Mouse (Mus musculus) stomach, postnatal 0 days (tissue): ENCODE data around the gene Immp2l.

ENCODE experiments used
- CTCF ChIP-seq: IDR thresholded peaks from 2 replicates; pipeline ENCODE4 v1.5.1; 2016; ENCODE audit warnings: antibody characterized with exemption, low read depth, mild to moderate bottlenecking, moderate library complexity
- EP300 ChIP-seq: optimal IDR thresholded peaks from 2 replicates; pipeline ENCODE3; 2016; ENCODE audit warnings: antibody characterized with exemption

DNA sequence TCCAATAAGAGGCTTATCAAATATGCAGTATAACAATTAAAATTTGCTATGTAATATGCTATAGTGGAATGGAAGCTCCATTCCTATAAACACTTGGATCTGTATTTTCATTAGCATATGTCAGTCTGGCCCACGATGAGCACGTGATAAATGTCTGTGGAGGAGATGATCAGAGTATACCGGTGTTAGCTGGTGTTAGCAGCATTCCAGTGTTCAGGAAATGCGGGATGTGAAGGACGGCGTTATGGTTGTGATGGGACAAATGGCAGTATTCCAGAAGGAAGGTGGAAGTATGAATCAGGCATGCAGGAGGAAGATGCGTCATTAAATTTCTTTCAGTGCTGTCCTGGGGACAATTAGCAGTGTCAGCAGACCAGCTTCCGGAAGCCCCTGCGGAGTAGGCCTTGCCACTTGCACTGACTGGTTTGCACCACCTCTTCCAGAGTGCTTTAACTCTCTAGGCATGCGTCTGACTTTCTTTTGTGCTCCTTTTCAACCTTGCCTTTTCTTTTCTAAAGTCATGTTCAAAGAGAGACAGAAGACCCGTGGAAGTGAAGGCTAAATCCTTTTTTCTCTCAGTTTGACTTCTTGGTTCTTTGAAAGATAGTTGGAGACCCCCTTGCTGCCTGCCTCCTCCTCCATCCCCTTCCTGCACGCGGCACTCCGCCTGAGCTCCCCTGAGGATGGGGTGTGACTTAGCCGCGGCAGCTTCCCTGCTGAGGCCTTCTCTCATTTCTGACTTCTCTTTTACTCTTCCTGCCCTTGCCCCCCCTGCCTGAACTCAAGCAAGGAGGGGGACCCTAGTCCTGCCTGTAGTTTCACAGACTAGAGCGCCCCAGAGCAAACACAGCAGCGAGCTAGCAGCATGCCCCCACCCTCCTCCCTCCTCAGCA, 541.9 kb downstream of the Immp2l start:
- TF ChIP-seq CTCF (no peak), EP300 (no peak)
